Mouse (Mus musculus): ENCODE data around the gene Brd4.
"Not testable (repeated sequence)": the region's sequence is repeated elsewhere in the genome, so short reads cannot be mapped to it uniquely, and the experiment has no call there.

DNA sequence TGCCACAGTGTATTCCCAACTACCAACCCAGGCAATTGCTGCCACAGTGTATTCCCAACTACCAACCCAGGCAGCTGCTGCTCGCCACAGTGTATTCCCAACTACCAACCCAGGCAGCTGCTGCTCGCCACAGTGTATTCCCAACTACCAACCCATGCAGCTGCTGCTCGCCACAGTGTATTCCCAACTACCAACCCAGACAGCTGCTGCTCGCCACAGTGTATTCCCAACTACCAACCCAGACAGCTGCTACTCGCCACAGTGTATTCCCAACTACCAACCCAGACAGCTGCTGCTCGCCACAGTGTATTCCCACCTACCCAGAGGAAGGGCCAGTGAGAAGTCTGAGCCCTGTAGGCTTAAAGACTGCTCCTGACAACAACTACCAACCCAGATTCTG, 73.0 kb downstream of the Brd4 start:
- not testable (repeated sequence) for TF ChIP-seq POLR2A (IDR thresholded peaks at IDR 0.05; ENCODE audit: low read depth, low read length); CTCF (IDR thresholded peaks at IDR 0.05; ENCODE audit: extremely low read depth, insufficient read length, insufficient replicate concordance, low read depth, low read length)
